Mouse (Mus musculus) hindbrain, embryonic 11.5 days (tissue): ENCODE measurements around the gene Lpcat2. TPM values are rescaled to one million over a fixed set of nuclear protein-coding genes. Genes with fewer than 3 reads are reported as not detected.

ENCODE experiments used
- ATAC-seq: fragments of 200-750 bp; cut with Nextera tagmentation; 2 replicates; pipeline ENCODE4 v1.8.0; 2017; ENCODE audit warnings: mild to moderate bottlenecking, moderate TSS enrichment, moderate library complexity; ENCODE audit not compliant: low FRiP score
- DNase-seq: peaks from one replicate; pipeline ENCODE4 v3.0.0-alpha.2; 2015; ENCODE audit warnings: low spot score
- H3K27ac ChIP-seq: fragments of 300-500 bp; sonication (generic); 2 replicates; pipeline ENCODE4 v1.5.1; 2014; ENCODE audit warnings: mild to moderate bottlenecking, low read depth, low read length
- H3K27me3 ChIP-seq: fragments of 300-500 bp; sonication (generic); 2 replicates; pipeline ENCODE4 v1.6.1; 2014; ENCODE audit warnings: mild to moderate bottlenecking, low read length, moderate library complexity, mixed read lengths; ENCODE audit not compliant: control insufficient read depth, insufficient read depth
- H3K36me3 ChIP-seq: fragments of 300-500 bp; sonication (generic); 2 replicates; pipeline ENCODE4 v1.6.1; 2014; ENCODE audit warnings: mild to moderate bottlenecking, low read length, moderate library complexity, mixed read lengths; ENCODE audit not compliant: control insufficient read depth, insufficient read depth
- H3K4me1 ChIP-seq: fragments of 300-500 bp; sonication (generic); replicated peaks from 2 replicates; pipeline ENCODE4 v1.6.1; 2014; ENCODE audit warnings: low read length, mixed read lengths; ENCODE audit not compliant: control insufficient read depth, insufficient read depth
- H3K4me2 ChIP-seq: fragments of 300-500 bp; sonication (generic); replicated peaks from 2 replicates; pipeline ENCODE4 v1.6.1; 2014; ENCODE audit warnings: mild to moderate bottlenecking, low read depth, low read length
- H3K4me3 ChIP-seq: fragments of 300-500 bp; sonication (generic); 2 replicates; pipeline ENCODE4 v1.5.1; 2014; ENCODE audit warnings: low read depth, low read length
- H3K9ac ChIP-seq: fragments of 300-500 bp; sonication (generic); 2 replicates; pipeline ENCODE4 v1.6.1; 2014; ENCODE audit warnings: low read depth, low read length
- H3K9me3 ChIP-seq: fragments of 300-500 bp; sonication (generic); 2 replicates; pipeline ENCODE4 v1.6.1; 2016; ENCODE audit warnings: low read length; ENCODE audit not compliant: control insufficient read depth
- WGBS: fragments of 180-500 bp; shearing (Covaris S2); extraction: QIAGEN DNeasy Blood & Tissue Kit; methylation state at CpG from one replicate; pipeline ENCODE4 v1.1.7; 2014; 5-methylcytosine and 5-hydroxymethylcytosine counted together
- polyA plus RNA-seq: library from polyadenylated mRNA; unstranded; fragments of >200 nt; fragmentation: Nextera tagmentation; extraction: Ambion mirVana; gene quantifications from 2 replicates; pipeline ENCODE4 v1.2.1, GENCODE M21; 2014

The Lpcat2 gene
- polyA plus RNA-seq, result 3.8 and 5.8 TPM in 2 replicates

- H3K27me3 ChIP-seq, result 0 out of 2 replicates have a peak, but pooled peaks cover 4% of the 10 kb centered on the region
- peak within 1 kb of the TSS; percentile 55 for H3K4me2 ChIP-seq
- no peaks in the 10 kb centered on the region for H3K36me3 ChIP-seq
- 2% methylated on average over 50 of the region's 50 CpGs for WGBS
- H3K27ac ChIP-seq, result no peak within 1 kb of the TSS
- H3K4me3 ChIP-seq, result peak within 1 kb of the TSS; percentile 65
- ATAC-seq, result peak; percentile 72; the same call in 1 of the 2 replicates
- peak within 1 kb of the TSS; percentile 79 for H3K9ac ChIP-seq
- H3K4me1 ChIP-seq, result no peaks in the 10 kb centered on the region
- no peaks in the 10 kb centered on the region for H3K9me3 ChIP-seq
- peak; percentile 81 for DNase-seq
Measured at GRCm38 (mm10) chr8:92855171-92855894, at the start of gene Lpcat2. TSS of gene Lpcat2 (plus strand) at chr8:92855339.

GRCm38 (mm10) chr8:92812773-92813172 is 42.4 kb upstream of the Lpcat2 start:
- DNase-seq, result no peak
- Histone ChIP-seq H3K36me3 (no peaks in the 10 kb centered on the region), H3K4me1 (no peaks in the 10 kb centered on the region), H3K9me3 (no peaks in the 10 kb centered on the region), H3K4me3 (no peak overlapping the region), H3K27me3 (no peaks in the 10 kb centered on the region), H3K9ac (no peak overlapping the region), H3K4me2 (no peak overlapping the region), H3K27ac (no peak overlapping the region)
- WGBS, result 78% methylated on average over 2 of the region's 2 CpGs
- ATAC-seq, result no peak

DNA sequence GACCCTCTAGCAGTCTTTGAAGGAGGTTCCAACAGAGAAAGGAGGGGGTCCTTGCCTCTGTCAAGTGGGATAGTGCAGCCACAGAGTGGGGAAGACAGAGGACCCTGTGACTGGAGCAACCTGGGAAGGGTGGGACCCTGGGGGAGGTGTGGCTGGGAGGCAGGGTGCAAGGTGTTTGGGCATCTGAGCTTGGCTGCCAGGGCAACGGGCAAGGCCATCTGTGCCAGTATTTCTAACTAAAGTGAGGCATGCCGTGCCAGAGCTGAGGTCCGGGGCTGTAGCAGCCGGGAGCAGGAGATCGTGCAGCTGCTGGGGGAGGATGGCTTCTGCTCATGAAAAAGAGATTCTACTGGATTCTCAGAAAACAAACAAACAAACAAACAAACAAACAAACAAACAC is 39.5 kb upstream of the Lpcat2 start:
- Histone ChIP-seq H3K9ac (no peak overlapping the region), H3K27ac (no peak overlapping the region), H3K9me3 (no peaks in the 10 kb centered on the region), H3K4me2 (no peak overlapping the region), H3K4me1 (no peaks in the 10 kb centered on the region), H3K36me3 (no peaks in the 10 kb centered on the region), H3K27me3 (no peaks in the 10 kb centered on the region), H3K4me3 (no peak overlapping the region)
- ATAC-seq (no peak), DNase-seq (no peak)
- 90% methylated on average over 5 of the region's 5 CpGs for WGBS

GRCm38 (mm10) chr8:92817928-92818818 is 37.0 kb upstream of the Lpcat2 start:
- Histone ChIP-seq H3K36me3 (no peaks in the 10 kb centered on the region), H3K9ac (no peak overlapping the region), H3K4me2 (no peak overlapping the region), H3K27me3 (no peaks in the 10 kb centered on the region), H3K27ac (no peak overlapping the region), H3K4me3 (no peak overlapping the region), H3K9me3 (no peaks in the 10 kb centered on the region), H3K4me1 (no peaks in the 10 kb centered on the region)
- peak; percentile 81 for ATAC-seq
- 21% methylated on average over 6 of the region's 6 CpGs for WGBS
- DNase-seq, result peak; percentile 95

DNA sequence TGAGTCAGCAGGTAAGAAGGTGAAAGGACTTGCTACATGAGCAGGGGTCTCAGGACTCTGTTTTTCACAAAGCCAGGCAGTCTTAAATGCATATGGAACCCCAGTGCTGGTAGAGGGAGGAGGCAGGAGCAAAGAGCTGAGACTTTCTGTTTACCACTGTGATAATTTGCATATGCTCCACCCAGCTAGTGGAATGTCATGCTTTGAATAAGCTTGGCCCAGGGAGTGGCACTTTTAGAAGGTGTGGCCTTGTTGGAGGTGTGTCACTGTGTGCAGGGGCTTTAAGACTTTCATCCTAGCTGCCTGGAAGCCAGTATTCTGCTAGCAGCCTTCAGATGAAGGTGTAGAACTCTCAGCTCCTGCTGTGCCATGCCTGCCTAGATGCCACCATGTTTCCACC is 34.0 kb upstream of the Lpcat2 start:
- DNase-seq (no peak), ATAC-seq (no peak)
- Histone ChIP-seq H3K4me1 (no peaks in the 10 kb centered on the region), H3K27me3 (no peaks in the 10 kb centered on the region), H3K4me3 (no peak overlapping the region), H3K9me3 (no peaks in the 10 kb centered on the region), H3K4me2 (no peak overlapping the region), H3K9ac (no peak overlapping the region), H3K27ac (no peak overlapping the region), H3K36me3 (no peaks in the 10 kb centered on the region)

GRCm38 (mm10) chr8:92822386-92822785 is 32.8 kb upstream of the Lpcat2 start:
- H3K36me3 ChIP-seq, result no peaks in the 10 kb centered on the region
- no peaks in the 10 kb centered on the region for H3K27me3 ChIP-seq
- no peak for DNase-seq
- H3K4me3 ChIP-seq, result no peak overlapping the region
- no peak overlapping the region for H3K27ac ChIP-seq
- no peaks in the 10 kb centered on the region for H3K4me1 ChIP-seq
- no peak for ATAC-seq
- no peak overlapping the region for H3K4me2 ChIP-seq
- 82% methylated on average over 5 of the region's 5 CpGs for WGBS
- no peak overlapping the region for H3K9ac ChIP-seq
- H3K9me3 ChIP-seq, result no peaks in the 10 kb centered on the region

GRCm38 (mm10) chr8:92825991-92826390 is 29.1 kb upstream of the Lpcat2 start:
- Histone ChIP-seq H3K27ac (no peak overlapping the region), H3K4me3 (no peak overlapping the region), H3K9me3 (no peaks in the 10 kb centered on the region), H3K4me1 (no peaks in the 10 kb centered on the region), H3K4me2 (no peak overlapping the region), H3K36me3 (no peaks in the 10 kb centered on the region), H3K27me3 (0 out of 2 replicates have a peak, but pooled peaks cover 2% of the 10 kb centered on the region), H3K9ac (no peak overlapping the region)
- DNase-seq (no peak), ATAC-seq (no peak)
- 87% methylated on average over 4 of the region's 4 CpGs for WGBS

- under 1% methylated on average over 37 of the region's 37 CpGs for WGBS
- Histone ChIP-seq H3K27me3 (0 out of 2 replicates have a peak, but pooled peaks cover 2% of the 10 kb centered on the region), H3K36me3 (no peaks in the 10 kb centered on the region), H3K9me3 (no peaks in the 10 kb centered on the region), H3K27ac (peak within 1 kb of the TSS; percentile 30; the same call in 1 of the 2 replicates), H3K4me3 (peak within 1 kb of the TSS; percentile 48), H3K4me1 (no peaks in the 10 kb centered on the region), H3K9ac (peak within 1 kb of the TSS; percentile 67), H3K4me2 (peak within 1 kb of the TSS; percentile 84)
- DNase-seq, result peak; percentile 66
- peak; percentile 78 for ATAC-seq
Measured at GRCm38 (mm10) chr8:92827243-92828034, 27.7 kb upstream of the Lpcat2 start, which contains the start of gene Mmp2. TSS of gene Mmp2 (plus strand) at chr8:92827291.
